Mouse (Mus musculus) brain, embryonic 14.5 days (tissue): ENCODE results near the gene Serpine2. TPM values are rescaled to one million over a fixed set of nuclear protein-coding genes. Genes with fewer than 3 reads are reported as not detected.

ENCODE experiments used
- DNase-seq: peaks from one replicate; pipeline ENCODE4 v3.0.0-alpha.2; 2011; ENCODE audit warnings: low read depth
- CTCF ChIP-seq: fragments of 200-500 bp; IDR thresholded peaks from 2 replicates; pipeline ENCODE4 v1.5.1; 2012; ENCODE audit warnings: inconsistent platforms, mild to moderate bottlenecking, moderate library complexity, borderline replicate concordance; ENCODE audit not compliant: insufficient read depth, insufficient read length; ENCODE audit errors: extremely low read depth
- POLR2A ChIP-seq: fragments of 200-500 bp; IDR thresholded peaks from 2 replicates; pipeline ENCODE4 v1.6.1; 2012; ENCODE audit warnings: mild to moderate bottlenecking, inconsistent platforms, borderline replicate concordance; ENCODE audit not compliant: poor library complexity, insufficient read depth, insufficient read length, severe bottlenecking; ENCODE audit errors: extremely low read depth
- polyA plus RNA-seq: library from polyadenylated mRNA; depleted of rRNA; stranded (reverse); fragments of >200 nt; gene quantifications from 2 replicates; pipeline ENCODE4 v1.2.3, GENCODE M21; 2012

The Serpine2 gene
- polyA plus RNA-seq, 1 experiment, result 99.0 TPM

DNA sequence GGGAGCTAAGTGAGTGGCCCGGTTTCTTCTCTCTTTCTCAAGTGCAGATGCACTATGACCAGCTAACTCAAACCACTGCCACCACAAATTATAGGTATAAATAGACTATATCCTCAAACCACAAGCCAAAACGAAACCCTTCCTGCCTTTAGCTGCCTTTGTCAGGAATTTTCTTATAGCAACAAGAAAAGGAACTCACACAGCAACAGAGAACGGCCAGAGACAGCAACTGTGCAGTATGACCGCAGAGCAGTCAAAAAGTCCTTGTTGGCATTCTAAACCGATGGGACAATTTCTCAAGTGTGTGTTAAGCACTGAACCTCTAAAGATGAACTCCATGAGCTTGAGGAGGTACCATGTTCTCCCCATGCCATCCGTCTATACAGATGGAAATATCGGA is 57.4 kb downstream of the Serpine2 start:
- no peak for TF ChIP-seq POLR2A
- no peak for TF ChIP-seq CTCF
- no peak for DNase-seq

DNA sequence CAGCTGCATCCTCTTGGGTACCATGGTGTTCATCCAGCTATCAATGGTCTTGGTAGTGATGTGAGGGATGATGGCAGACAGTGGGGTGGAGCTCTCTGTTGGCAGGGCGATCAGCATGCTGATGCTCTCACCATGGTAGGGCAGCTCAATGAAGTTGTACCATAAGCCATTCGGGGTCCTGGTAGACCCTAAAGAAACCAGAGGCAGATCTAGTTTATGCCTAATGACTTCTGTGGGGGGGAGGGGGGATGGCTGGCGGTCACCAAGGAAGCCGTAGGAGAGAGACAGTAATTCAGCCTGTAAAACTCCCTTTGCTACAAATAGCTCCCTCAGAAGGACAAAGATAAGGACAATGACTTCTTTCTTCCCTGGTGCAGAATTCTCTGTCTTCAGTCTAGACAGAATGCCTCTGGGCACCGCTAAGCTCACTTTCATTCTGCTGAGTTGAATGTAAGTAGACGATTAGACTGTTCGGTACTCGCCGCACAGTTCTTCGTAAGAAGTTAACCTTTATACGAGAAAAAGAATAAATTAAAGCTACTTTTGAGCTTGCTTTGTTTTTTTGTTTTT is 58.0 kb downstream of the Serpine2 start:
- TF ChIP-seq POLR2A (no peak), CTCF (no peak)
- peak; percentile 55 for DNase-seq

DNA sequence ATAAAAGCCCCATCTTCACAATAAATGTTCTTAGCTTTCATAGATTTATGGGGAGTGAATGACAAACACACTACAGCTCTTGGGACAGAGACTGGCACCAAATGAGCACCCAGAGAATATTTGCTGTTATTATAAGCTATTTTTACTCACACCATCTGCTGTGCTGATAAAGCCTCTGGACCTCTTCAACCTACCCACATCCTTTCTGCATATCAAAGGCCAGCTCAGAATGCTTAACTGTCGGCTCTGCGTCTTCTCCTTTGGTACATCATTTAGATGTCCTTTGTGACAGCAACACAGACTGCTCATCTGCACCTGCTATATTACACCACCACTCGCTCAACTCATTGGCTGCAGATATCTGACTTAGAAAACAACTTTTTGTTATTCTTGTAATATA is 63.9 kb downstream of the Serpine2 start:
- no peak for DNase-seq
- TF ChIP-seq CTCF (no peak), POLR2A (no peak)

- TF ChIP-seq CTCF, result peak; percentile 70; the same call in 1 of the 2 replicates
- no peak for TF ChIP-seq POLR2A
- peak; percentile 74 for DNase-seq
These were observed 74.6 kb downstream of the Serpine2 start for GRCm38 (mm10) chr1:79786267-79786927.

GRCm38 (mm10) chr1:79782433-79782832 is 78.5 kb downstream of the Serpine2 start:
- TF ChIP-seq CTCF, result peak; percentile 28; the same call in 1 of the 2 replicates
- no peak for TF ChIP-seq POLR2A
- no peak for DNase-seq

DNA sequence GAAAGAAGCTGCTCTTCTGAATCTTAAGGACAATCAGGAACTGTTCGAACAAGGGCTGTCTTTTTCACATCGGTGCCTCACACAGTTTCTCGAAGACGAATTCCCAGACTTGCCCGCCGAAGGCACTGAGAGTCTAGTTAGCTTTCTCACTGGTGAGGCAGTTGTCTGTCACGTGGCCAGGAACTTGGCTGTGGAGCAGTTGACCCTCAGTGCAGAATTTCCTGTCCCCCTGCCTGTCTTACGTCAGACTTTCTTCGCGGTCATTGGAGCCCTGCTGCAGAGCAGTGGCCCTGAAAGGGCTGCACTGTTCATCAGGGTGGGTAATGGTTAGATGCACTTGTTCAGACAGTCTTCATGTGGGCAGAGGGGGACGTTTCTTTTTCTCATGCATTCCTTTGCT is 83.0 kb downstream of the Serpine2 start:
- no peak for TF ChIP-seq CTCF
- DNase-seq, result no peak

DNA sequence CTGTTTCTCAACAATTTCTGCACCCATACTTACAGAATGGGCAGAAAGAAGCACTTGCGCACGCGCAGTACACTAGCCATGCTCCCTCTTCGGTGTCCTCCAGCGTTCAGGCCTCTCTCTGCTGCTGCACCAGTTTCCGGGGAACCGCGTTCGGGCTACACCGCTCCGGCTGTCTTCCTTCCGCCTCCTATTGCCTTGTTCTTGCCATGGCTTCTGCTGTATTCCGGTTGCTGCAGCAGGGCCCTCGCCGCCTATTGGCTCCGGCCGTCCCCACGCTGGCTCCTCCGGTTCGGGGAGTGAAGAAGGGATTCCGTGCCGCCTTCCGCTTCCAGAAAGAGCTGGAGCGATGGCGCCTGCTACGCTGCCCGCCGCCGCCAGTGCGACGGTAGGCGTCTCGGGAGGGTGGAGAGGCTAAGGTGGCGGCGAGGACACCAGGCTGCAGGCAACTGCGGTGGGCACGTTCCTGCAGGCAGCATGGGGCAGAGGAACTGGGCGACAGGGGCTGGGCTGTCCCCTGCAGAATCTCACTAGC is 85.0 kb downstream of the Serpine2 start, which contains the start of the genes Mrpl44 and Wdfy1:
Gene Mrpl44, plus strand, starts transcription at position 92 of the 532 bp plus-strand sequence.
Gene Wdfy1, minus strand, starts transcription at position 217 of the 532 bp plus-strand sequence.
- peak; percentile 99 for DNase-seq
- TF ChIP-seq CTCF, result no peak
- peak; percentile 45; the same call in 1 of the 2 replicates for TF ChIP-seq POLR2A

DNA sequence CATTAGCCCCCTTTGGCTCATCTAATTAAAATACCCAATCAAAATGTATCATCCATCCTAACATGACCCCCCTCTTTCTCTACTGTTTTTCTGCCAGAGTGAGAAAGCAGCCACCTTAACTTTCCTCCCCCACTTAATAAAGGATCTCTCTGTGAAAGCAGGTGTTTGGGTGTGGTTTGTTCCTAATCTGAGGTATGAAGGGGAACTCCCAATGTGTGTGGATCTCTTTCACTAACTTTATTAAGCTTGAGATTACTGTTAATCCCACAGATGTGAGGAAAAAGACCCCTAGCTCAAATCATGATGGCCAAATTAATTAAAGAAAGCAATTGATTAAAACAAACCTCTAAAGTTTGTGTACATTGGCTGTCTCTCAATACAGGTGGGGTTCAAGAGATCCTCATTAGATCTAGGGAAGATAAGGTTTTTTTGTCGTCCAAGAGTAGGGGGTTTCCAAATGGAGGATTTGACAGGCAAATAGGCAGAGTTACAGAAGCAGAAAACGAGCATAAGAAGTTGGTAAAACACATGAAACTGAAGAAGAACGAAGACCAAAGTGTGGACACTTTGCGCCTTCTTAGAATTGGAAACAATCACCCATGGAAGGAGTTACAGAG is 86.7 kb downstream of the Serpine2 start:
- TF ChIP-seq POLR2A (no peak), CTCF (no peak)
- DNase-seq, result no peak

GRCm38 (mm10) chr1:79768231-79768630 is 92.7 kb downstream of the Serpine2 start:
- TF ChIP-seq CTCF, result no peak
- TF ChIP-seq POLR2A, result no peak
- no peak for DNase-seq

GRCm38 (mm10) chr1:79764483-79764882 is 96.5 kb downstream of the Serpine2 start:
- TF ChIP-seq CTCF, result no peak
- TF ChIP-seq POLR2A, result no peak
- no peak for DNase-seq

- no peak for TF ChIP-seq POLR2A
- no peak for TF ChIP-seq CTCF
- DNase-seq, result no peak
These were observed 96.9 kb downstream of the Serpine2 start for GRCm38 (mm10) chr1:79764031-79764430.

DNA sequence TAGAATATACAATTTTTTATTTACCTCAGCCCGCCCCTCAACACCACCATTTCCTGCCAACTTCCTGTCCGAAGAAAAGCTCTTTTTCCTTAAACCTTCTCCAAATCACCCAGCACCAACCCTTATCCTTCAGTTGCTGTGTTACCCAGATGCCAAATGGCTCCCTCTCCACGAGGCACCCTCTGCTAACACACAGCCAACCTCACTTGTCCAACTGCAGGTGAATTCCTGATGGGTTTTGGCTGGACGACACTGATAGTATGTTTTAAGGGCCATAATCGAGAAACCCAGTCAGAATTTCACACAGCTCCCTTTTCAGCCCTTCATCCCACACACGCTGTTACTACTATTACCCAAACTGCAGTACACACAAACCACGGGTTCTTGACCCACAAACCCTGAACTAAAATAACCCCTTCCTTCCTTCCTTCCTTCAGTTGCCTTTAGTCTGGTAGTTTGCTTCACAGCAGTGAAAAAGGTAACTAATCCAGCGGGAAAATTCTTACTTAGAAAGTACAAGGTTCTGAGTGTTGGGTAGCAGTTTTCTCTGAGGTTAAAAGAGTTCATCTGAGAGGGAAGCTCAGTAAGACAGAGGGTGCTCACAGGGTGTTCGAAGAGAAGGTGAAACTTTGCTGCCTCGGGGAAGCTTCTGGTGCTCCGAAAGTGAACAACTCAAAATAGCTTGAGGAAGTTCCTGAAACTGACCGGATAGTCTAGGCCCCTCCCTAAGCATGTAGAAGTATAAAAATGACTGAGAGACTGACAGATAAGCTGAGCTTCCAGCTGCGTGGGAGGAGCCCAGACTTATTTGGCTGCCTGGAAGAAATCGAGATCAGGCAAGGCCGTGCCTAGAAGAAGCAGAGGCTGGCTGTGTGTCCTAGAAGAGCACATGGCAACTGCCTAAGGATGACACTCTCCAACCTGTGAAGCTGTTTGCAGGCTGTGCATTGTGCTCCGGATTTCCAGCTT is 98.4 kb downstream of the Serpine2 start:
- TF ChIP-seq CTCF (no peak), POLR2A (no peak)
- peak; percentile 19 for DNase-seq
